Mouse (Mus musculus) granulocyte monocyte progenitor cell, adult 5-6 weeks (primary cell): ENCODE measurements around the gene Frs3. TPM values are rescaled to one million over a fixed set of nuclear protein-coding genes. Genes with fewer than 3 reads are reported as not detected.

Source experiments
- ATAC-seq: replicated peaks from 2 replicates; pipeline ENCODE4 v1.8.0; 2016; ENCODE audit warnings: mild to moderate bottlenecking, moderate TSS enrichment, inconsistent platforms; ENCODE audit not compliant: poor library complexity, severe bottlenecking
- total RNA-seq, 2 experiments: library from RNA; stranded (forward) in 1 of 2; stranded (reverse) in 1 of 2; fragments of 200-712, 200-1000 nt in 1 of 2; fragments of >200 nt in 1 of 2; fragmentation: Nextera tagmentation in 1 of 2; gene quantifications; 2 replicates each; pipeline ENCODE4 v1.2.3; 2014 to 2017

Frs3 gene
- total RNA-seq, 2 experiments from 2014 or later: not detected

GRCm38 (mm10) chr17:47726566-47726965 lies 37.7 kb downstream of the Frs3 start, which contains the start of gene Pgc:
TSS of gene Pgc (plus strand) at chr17:47726842.
- no peak for ATAC-seq

GRCm38 (mm10) chr17:47730633-47731575 lies 42.1 kb downstream of the Frs3 start:
- no peak for ATAC-seq

GRCm38 (mm10) chr17:47735553-47736100 lies 46.8 kb downstream of the Frs3 start:
- ATAC-seq: no peak

GRCm38 (mm10) chr17:47736856-47737255 lies 48.0 kb downstream of the Frs3 start, which contains the start of gene Tfeb:
TSS of gene Tfeb (plus strand) at chr17:47737030.
- ATAC-seq: peak; percentile 80

GRCm38 (mm10) chr17:47737271-47738065 lies 48.6 kb downstream of the Frs3 start:
- peak; percentile 71 for ATAC-seq

- peak; percentile 33 for ATAC-seq
Measured at GRCm38 (mm10) chr17:47738066-47738878, 49.4 kb downstream of the Frs3 start.

GRCm38 (mm10) chr17:47738879-47739798 lies 50.3 kb downstream of the Frs3 start:
- ATAC-seq: no peak

GRCm38 (mm10) chr17:47740186-47740585 lies 51.4 kb downstream of the Frs3 start:
- no peak for ATAC-seq

GRCm38 (mm10) chr17:47742991-47743734 lies 54.3 kb downstream of the Frs3 start:
- peak; percentile 47 for ATAC-seq

- no peak for ATAC-seq
Measured at GRCm38 (mm10) chr17:47744086-47744485, 55.3 kb downstream of the Frs3 start.

- no peak for ATAC-seq
Measured at GRCm38 (mm10) chr17:47744746-47745368, 56.0 kb downstream of the Frs3 start.

GRCm38 (mm10) chr17:47748791-47749553 lies 60.1 kb downstream of the Frs3 start:
- ATAC-seq: no peak

GRCm38 (mm10) chr17:47749626-47750025 lies 60.8 kb downstream of the Frs3 start:
- no peak for ATAC-seq

GRCm38 (mm10) chr17:47750101-47750500 lies 61.3 kb downstream of the Frs3 start:
- no peak for ATAC-seq

- no peak for ATAC-seq
Measured at GRCm38 (mm10) chr17:47751811-47752210, 63.0 kb downstream of the Frs3 start.

GRCm38 (mm10) chr17:47753130-47753775 lies 64.4 kb downstream of the Frs3 start:
- ATAC-seq: no peak
